In genomic region chr7:19593061-19593730, GRCm38 (mm10) we compare ENCODE assay signal across 25 mouse cellular contexts. TPM values are rescaled to one million over a fixed set of nuclear protein-coding genes. Genes with fewer than 3 reads are reported as not detected.
DNase-seq lines count a peak whose midpoint lies in the region; ATAC-seq and TF ChIP-seq lines count a peak whose summit lies in the region.
"Had no signal": no experiment of that assay in that cellular context is flagged by ENCODE, and none has a peak within 500 bp of the region (broad histone marks: within the 10 kb centered on the region; RNA-seq: fewer than 3 reads in every experiment).

No protein-coding gene starts in this region.

- 59% methylated on average over 10 of the region's 10 CpGs for WGBS in liver, embryonic 11.5 days
- WGBS in liver, postnatal 0 days (ENCODE audit: insufficient replicate concordance) = 60% methylated on average over 10 of the region's 10 CpGs

- no peak overlapping the region for H3K4me2 ChIP-seq in liver, embryonic 11.5 days
- no peak overlapping the region for H3K4me2 ChIP-seq in liver, postnatal 0 days (ENCODE audit: low read depth, low read length)
- H3K4me2 ChIP-seq: heart, embryonic 12.5 days; kidney, embryonic 15.5 days; lung, embryonic 15.5 days; midbrain, embryonic 15.5 days; neural tube, embryonic 13.5 days had no signal

- ATAC-seq in liver, embryonic 11.5 days (replicated peaks; ENCODE audit: low FRiP score) = peak; percentile 77
- peak; percentile 70 for ATAC-seq in liver, postnatal 0 days
- ATAC-seq: CD4-positive, CD25-positive, alpha-beta regulatory T cell, adult 4 months; forebrain, postnatal 0 days; hindbrain, postnatal 0 days; intestine, postnatal 0 days; midbrain, embryonic 15.5 days had no signal

- H3K9ac ChIP-seq in liver, embryonic 11.5 days (ENCODE audit: low read depth, low read length) = no peak overlapping the region
- H3K9ac ChIP-seq in liver, postnatal 0 days (replicated peaks) = no peak overlapping the region
- H3K9ac ChIP-seq: forebrain, postnatal 0 days; heart, embryonic 12.5 days; kidney, embryonic 15.5 days; lung, embryonic 15.5 days; midbrain, embryonic 15.5 days; neural tube, embryonic 13.5 days had no signal

- no peak for TF ChIP-seq CTCF in E14TG2a.4 (conservative IDR thresholded peaks at IDR 0.05; ENCODE audit: low read length)
- no peak for TF ChIP-seq CTCF in liver, postnatal 0 days (IDR thresholded peaks at IDR 0.05; ENCODE audit: low read depth)

- H3K36me3 ChIP-seq in E14TG2a.4 (ENCODE audit: insufficient read depth, low read length) = peaks cover 93% of the 10 kb centered on the region
- peaks cover 43% of the 10 kb centered on the region for H3K36me3 ChIP-seq in liver, embryonic 11.5 days (ENCODE audit: control insufficient read depth, insufficient read depth, low read length)
- peaks cover 60% of the 10 kb centered on the region for H3K36me3 ChIP-seq in liver, postnatal 0 days (replicated peaks; ENCODE audit: insufficient read depth, low read length)

- H3K27ac ChIP-seq in liver, embryonic 11.5 days (ENCODE audit: low read depth, low read length) = no peak overlapping the region
- H3K27ac ChIP-seq in liver, postnatal 0 days (ENCODE audit: low read depth) = no peak overlapping the region
- H3K27ac ChIP-seq: embryonic facial prominence, embryonic 10.5 days; hindbrain, postnatal 0 days; kidney, embryonic 15.5 days; lung, embryonic 15.5 days; midbrain, embryonic 15.5 days; neural tube, embryonic 13.5 days had no signal

- no peaks in the 10 kb centered on the region for H3K27me3 ChIP-seq in E14TG2a.4 (ENCODE audit: insufficient read depth, low read length)
- no peaks in the 10 kb centered on the region for H3K27me3 ChIP-seq in liver, embryonic 11.5 days (replicated peaks; ENCODE audit: control insufficient read depth, insufficient read depth, low read length)
- H3K27me3 ChIP-seq in liver, postnatal 0 days (ENCODE audit: insufficient read depth, low read length) = no peaks in the 10 kb centered on the region
- H3K27me3 ChIP-seq: heart, embryonic 12.5 days; kidney, embryonic 15.5 days; lung, embryonic 15.5 days; midbrain, embryonic 15.5 days; neural tube, embryonic 13.5 days had no signal

- peak; percentile 51 for DNase-seq in ZHBTc4 (ENCODE audit: low read depth, low spot score)
- no peak for DNase-seq in liver, embryonic 11.5 days (ENCODE audit: low spot score)
- no peak for DNase-seq in liver, postnatal 0 days
- DNase-seq in right cerebral cortex, postnatal 4 days = no peak
- no peak for DNase-seq in cerebellum, adult 9-10 months
- no peak for DNase-seq in kidney, postnatal 14 days
- DNase-seq: adrenal gland, postnatal 25 days; cerebellum, adult 9-11 months; forebrain, postnatal 0 days; gastrocnemius, postnatal 25 days; heart, adult 18-20 months; heart, postnatal 14 days; lung, postnatal 36 days; retina, postnatal 1 day had no signal

- peak overlapping the region; percentile 30; the same call in 1 of the 2 replicates for H3K4me3 ChIP-seq in E14TG2a.4 (replicated peaks; ENCODE audit: low read length)
- no peak overlapping the region for H3K4me3 ChIP-seq in liver, embryonic 11.5 days (ENCODE audit: low read depth, low read length)
- H3K4me3 ChIP-seq in liver, postnatal 0 days (ENCODE audit: low read depth, low read length) = no peak overlapping the region
- H3K4me3 ChIP-seq: embryonic facial prominence, embryonic 10.5 days; heart, embryonic 12.5 days; kidney, embryonic 15.5 days; lung, embryonic 15.5 days; midbrain, embryonic 15.5 days; neural tube, embryonic 13.5 days had no signal

- peak; percentile 82 for TF ChIP-seq EP300 in liver, postnatal 0 days (IDR thresholded peaks at IDR 0.05; ENCODE audit: low read depth)

- H3K9me3 ChIP-seq in E14TG2a.4 (ENCODE audit: low read length) = no peaks in the 10 kb centered on the region
- H3K9me3 ChIP-seq in liver, embryonic 11.5 days (ENCODE audit: control insufficient read depth, low read length) = no peaks in the 10 kb centered on the region
- no peaks in the 10 kb centered on the region for H3K9me3 ChIP-seq in liver, postnatal 0 days (ENCODE audit: low read length)
- H3K9me3 ChIP-seq: embryonic facial prominence, embryonic 10.5 days; G1E; heart, embryonic 12.5 days; kidney, embryonic 15.5 days; lung, embryonic 15.5 days; midbrain, embryonic 15.5 days; neural tube, embryonic 13.5 days had no signal

- peaks cover 87% of the 10 kb centered on the region for H3K4me1 ChIP-seq in E14TG2a.4 (replicated peaks; ENCODE audit: low read depth, low read length)
- H3K4me1 ChIP-seq in liver, embryonic 11.5 days (replicated peaks; ENCODE audit: control insufficient read depth, insufficient read depth, low read length) = peaks cover 16% of the 10 kb centered on the region
- H3K4me1 ChIP-seq in liver, postnatal 0 days (ENCODE audit: insufficient read depth) = no peaks in the 10 kb centered on the region
- H3K4me1 ChIP-seq: embryonic facial prominence, embryonic 10.5 days; heart, embryonic 12.5 days; kidney, embryonic 15.5 days; lung, embryonic 15.5 days; midbrain, embryonic 15.5 days had no signal

RNA-seq across cellular contexts. Expression of gene Clasrp, which starts 11.1 kb away (rescaled TPM):
- 33.4 and 45.5 TPM in 2 replicates for polyA plus RNA-seq in liver, embryonic 11.5 days (2014; fragmentation: Nextera tagmentation; extraction: Ambion mirVana)
- 7.6 and 8.1 TPM in 2 replicates for polyA plus RNA-seq in liver, postnatal 0 days (2015; fragmentation: Nextera tagmentation; extraction: Ambion mirVana)

RNA-seq across cellular contexts. Expression of gene Gemin7, which starts 15.8 kb away (rescaled TPM):
- polyA plus RNA-seq in liver, embryonic 11.5 days (2014; fragmentation: Nextera tagmentation; extraction: Ambion mirVana) = 133 and 142 TPM in 2 replicates
- 61.7 and 66.9 TPM in 2 replicates for polyA plus RNA-seq in liver, postnatal 0 days (2015; fragmentation: Nextera tagmentation; extraction: Ambion mirVana)

RNA-seq across cellular contexts. Expression of gene Zfp296, which starts 16.1 kb away (rescaled TPM):
- 2.3 and 2.4 TPM in 2 replicates for polyA plus RNA-seq in liver, embryonic 11.5 days (2014; fragmentation: Nextera tagmentation; extraction: Ambion mirVana)
- polyA plus RNA-seq in liver, postnatal 0 days (2015; fragmentation: Nextera tagmentation; extraction: Ambion mirVana) = 0.89 and 1.2 TPM in 2 replicates
- polyA plus RNA-seq: hindbrain, postnatal 0 days had no signal

RNA-seq across cellular contexts. Expression of gene Ppp1r37, which starts 30.3 kb away (rescaled TPM):
- polyA plus RNA-seq in liver, embryonic 11.5 days (2014; fragmentation: Nextera tagmentation; extraction: Ambion mirVana) = 2.9 and 3.1 TPM in 2 replicates
- polyA plus RNA-seq in liver, postnatal 0 days (2015; fragmentation: Nextera tagmentation; extraction: Ambion mirVana) = 8.1 and 8.3 TPM in 2 replicates

RNA-seq across cellular contexts. Expression of gene Relb, which starts 36.0 kb away (rescaled TPM):
- polyA plus RNA-seq in liver, embryonic 11.5 days (2014; fragmentation: Nextera tagmentation; extraction: Ambion mirVana) = 2.0 and 2.3 TPM in 2 replicates
- polyA plus RNA-seq in liver, postnatal 0 days (2015; fragmentation: Nextera tagmentation; extraction: Ambion mirVana) = 2.2 and 2.3 TPM in 2 replicates
